Mouse (Mus musculus) liver, adult (tissue): ENCODE results near the gene Sh3d19.

Experiments
- GATA4 ChIP-seq: IDR thresholded peaks from 2 replicates; pipeline ENCODE4 v1.6.1; 2014; ENCODE audit warnings: mild to moderate bottlenecking, low read length; ENCODE audit not compliant: insufficient replicate concordance

Gene Sh3d19

DNA sequence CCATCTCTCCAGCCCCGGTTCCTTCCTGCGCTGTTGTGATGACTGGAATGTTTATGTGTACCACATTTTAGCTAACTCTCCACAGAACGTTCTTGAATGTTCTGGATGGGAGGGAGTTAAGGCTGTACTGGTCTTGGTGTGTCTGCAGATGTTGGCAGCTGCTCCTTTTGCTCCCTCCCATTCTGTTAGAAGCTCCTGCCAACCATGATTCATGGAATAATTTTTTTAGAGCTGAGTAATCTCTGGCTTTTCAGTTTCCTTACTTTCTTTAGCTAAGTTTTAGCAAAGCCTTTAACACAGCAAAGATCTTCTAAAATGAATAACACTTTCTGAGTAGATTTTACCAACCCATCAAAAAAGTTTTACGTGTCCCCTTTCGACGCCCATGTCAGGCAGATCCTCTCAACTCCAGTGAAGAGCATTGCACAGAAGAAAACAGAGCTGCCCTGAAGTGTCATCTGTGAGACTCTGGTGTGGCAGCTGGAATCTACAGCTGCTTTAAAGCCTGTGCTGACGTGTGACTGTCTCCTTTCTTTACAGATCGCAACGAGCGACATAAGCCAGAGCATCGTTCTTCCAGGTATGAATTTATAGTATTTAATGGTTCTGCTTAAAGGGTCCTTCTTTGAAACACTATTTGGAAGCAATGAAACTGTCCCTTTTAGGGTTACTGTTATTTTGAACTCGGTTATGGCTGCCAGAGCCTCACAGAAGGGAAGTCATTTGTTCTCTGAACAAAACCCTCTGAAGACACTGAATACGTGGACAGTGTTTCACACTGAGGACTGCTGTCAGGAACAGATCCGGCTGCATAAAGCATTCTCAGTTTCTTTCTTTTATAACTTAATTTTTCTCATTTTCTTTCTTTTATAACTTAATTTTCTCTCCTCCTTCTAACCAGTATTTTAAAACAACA, 69.6 kb downstream of the Sh3d19 start:
- TF ChIP-seq GATA4, result no peak

- TF ChIP-seq GATA4, result no peak
Observed at GRCm38 (mm10) chr3:86047686-86048408, 76.9 kb downstream of the Sh3d19 start.

- no peak for TF ChIP-seq GATA4
Observed at GRCm38 (mm10) chr3:86049041-86049440, 78.1 kb downstream of the Sh3d19 start.

DNA sequence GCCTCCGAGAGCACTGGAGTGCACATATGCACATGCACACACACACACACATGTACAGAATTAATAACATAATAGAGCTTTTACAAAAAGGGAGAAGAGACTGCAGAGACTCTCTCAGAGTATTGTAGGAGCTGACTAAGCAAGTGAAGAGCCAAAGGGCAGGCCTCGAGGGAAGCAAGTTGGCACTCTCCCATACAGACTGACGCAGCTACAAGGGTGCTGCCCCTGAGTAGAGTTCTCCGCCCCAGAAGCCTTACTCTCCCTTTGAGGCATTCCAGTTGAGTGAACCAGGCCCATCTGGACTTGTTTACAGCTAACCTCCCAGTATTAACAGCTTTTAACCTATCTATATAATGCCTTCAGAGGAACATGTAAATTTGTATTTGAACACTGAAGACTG, 85.8 kb downstream of the Sh3d19 start:
- TF ChIP-seq GATA4, result no peak

DNA sequence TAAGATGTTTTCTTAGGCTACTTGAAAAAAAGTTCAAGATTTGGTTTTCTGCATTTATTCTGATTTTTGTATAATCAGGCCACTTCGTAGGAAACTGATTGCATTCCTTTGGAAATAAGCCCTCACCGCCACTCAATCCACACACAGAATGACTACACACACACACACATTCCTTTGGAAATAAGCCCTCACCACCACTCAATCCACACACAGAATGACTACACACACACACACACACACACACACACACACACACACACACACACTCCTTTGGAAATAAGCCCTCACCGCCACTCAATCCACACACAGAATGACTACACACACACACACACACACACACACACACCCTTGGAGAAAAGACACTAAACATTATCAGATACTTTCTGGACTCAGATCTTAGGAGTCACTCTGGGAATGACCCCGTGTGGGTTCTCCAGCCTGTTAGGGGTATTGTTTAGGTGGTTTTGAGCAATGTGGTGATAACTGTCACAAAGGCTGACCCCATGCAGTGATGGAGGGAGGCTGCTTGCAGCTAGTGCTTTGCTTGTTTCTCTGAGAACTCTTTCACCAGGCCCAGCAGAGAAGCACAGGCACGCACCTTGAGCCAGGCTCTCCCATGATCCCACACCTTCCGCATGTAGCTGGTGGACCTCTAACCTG, 86.7 kb downstream of the Sh3d19 start:
- TF ChIP-seq GATA4, result no peak

GRCm38 (mm10) chr3:86069646-86070250, 98.8 kb downstream of the Sh3d19 start:
- no peak for TF ChIP-seq GATA4

GRCm38 (mm10) chr3:86070799-86071198, 99.9 kb downstream of the Sh3d19 start:
- TF ChIP-seq GATA4, result no peak

GRCm38 (mm10) chr3:86072066-86072465, 101.2 kb downstream of the Sh3d19 start:
- TF ChIP-seq GATA4, result no peak

DNA sequence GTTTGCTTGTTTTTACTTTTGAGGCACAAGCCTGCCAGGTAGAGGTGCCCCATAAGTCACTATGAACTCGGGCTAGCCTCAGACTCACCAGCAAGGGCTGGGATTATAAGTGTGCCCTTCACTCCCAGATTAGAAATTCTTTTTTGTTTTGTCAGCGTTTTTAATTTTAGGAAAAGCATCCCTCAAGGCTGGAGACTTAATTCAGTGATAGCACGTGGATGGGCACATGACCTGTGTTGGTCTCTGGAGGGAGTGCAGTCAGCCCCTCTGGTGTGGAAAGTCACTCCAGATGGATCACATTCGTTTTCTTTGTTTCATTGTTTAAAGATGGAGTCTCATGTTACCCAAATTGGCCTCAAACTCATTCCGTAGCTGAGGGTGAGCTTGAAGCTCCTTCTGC, 102.0 kb downstream of the Sh3d19 start:
- no peak for TF ChIP-seq GATA4

- no peak for TF ChIP-seq GATA4
Observed at GRCm38 (mm10) chr3:86075593-86075992, 104.7 kb downstream of the Sh3d19 start.

DNA sequence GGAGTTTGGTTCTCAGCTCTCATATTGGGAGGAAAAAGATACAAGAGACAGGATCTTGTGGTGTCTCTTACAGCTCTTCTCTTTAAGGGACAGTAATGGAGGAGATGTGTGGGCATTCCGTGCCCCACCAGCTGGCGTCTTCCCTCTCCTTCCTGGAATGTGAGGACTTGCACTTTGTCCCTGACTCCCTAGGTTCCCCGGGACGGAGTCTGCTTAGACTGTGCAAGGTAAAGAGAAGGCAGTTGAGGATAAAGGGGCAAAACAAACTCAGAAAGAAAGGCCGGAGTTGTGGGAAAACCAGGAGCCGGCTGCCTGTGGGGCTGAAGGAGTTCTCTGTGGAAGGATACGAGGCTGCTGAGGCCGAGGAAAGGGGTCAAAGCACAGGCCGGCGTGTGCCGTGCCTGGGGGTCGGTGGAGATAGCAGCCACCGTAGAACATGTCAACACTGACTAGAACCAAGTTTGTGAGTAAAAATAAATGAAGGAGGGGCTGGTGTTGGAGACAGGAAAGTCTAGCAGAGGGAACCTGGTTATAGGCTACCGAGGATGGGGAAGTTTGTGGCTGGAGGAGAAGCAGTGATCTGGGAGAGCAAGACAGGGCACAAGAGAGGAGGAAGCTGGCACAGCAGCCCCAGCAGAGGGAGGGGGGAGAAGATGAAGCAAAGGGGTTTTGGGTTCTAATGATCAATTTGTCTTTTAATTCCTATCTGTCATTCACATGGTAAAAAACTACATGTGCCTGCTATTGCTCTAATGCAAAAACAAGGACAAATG, 105.8 kb downstream of the Sh3d19 start:
- TF ChIP-seq GATA4, result no peak

- no peak for TF ChIP-seq GATA4
Observed at GRCm38 (mm10) chr3:86083051-86083450, 112.1 kb downstream of the Sh3d19 start.

DNA sequence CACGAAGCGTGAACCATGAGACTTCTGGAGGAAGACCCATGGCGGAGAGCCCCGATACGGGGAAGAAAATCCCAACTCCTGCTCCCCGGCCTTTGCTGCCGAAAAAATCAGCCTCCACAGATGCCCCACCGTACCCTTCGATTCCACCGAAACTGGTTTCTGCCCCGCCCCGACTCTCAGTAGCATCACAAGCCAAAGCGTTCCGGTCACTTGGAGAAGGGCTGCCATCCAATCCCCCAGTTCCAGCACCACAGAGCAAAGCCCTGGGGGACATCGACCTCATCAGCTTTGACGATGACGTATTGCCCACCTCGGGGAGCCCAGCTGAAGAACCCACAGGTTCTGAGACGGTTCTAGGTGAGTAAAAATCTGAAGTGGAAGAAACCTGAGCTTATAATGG, 114.1 kb downstream of the Sh3d19 start:
- TF ChIP-seq GATA4, result no peak

- no peak for TF ChIP-seq GATA4
Observed at GRCm38 (mm10) chr3:86087872-86088271, 117.0 kb downstream of the Sh3d19 start.
